Mouse (Mus musculus): ENCODE data around the gene Msh4. TPM values are rescaled to one million over a fixed set of nuclear protein-coding genes. Genes with fewer than 3 reads are reported as not detected.
A peak's percentile ranks its signal among the peaks of the same experiment; 100 is the strongest.
"Not testable (repeated sequence)": the region's sequence is repeated elsewhere in the genome, so short reads cannot be mapped to it uniquely, and the experiment has no call there.

Msh4 gene
- polyA plus RNA-seq, 1 experiment from 2014 or later, result 0.03 TPM

- in situ Hi-C loops (cut with MboI; ENCODE audit: low pct_unique_long_range_greater_than_20kb), result loop anchor here (25.0 kb wide), 2 partner anchors 1185 to 1540 kb away; partner anchors contain the start of genes Fpgt and Lrriq3
- no peak for TF ChIP-seq CTCF (IDR thresholded peaks at IDR 0.05)
- ChIA-PET CTCF (no interaction called here), POLR2A (no interaction called here)
- DNase-seq (ENCODE audit: low read depth, low spot score) (no peak), ATAC-seq (no peak)
- no peaks in the 10 kb centered on the region for H3K27me3 ChIP-seq
Measured at GRCm38 (mm10) chr3:153901904-153902303, 4.0 kb downstream of the Msh4 start.

GRCm38 (mm10) chr3:153897216-153897615, 8.7 kb downstream of the Msh4 start:
- ATAC-seq (no peak), DNase-seq (ENCODE audit: low read depth, low spot score) (no peak)
- CTCF ChIA-PET, result no interaction called here
- TF ChIP-seq CTCF (IDR thresholded peaks at IDR 0.05), result no peak
- in situ Hi-C loops (cut with MboI; ENCODE audit: low pct_unique_long_range_greater_than_20kb), result no loop called here
- POLR2A ChIA-PET, result interaction anchor here (0.8 to 2.4 kb wide), 3 partner anchors 11 to 46 kb away, joined by 3 to 5 read pairs (median 5); no protein-coding TSS in a partner anchor
- no peaks in the 10 kb centered on the region for H3K27me3 ChIP-seq

GRCm38 (mm10) chr3:153895454-153895853, 10.5 kb downstream of the Msh4 start:
- ATAC-seq, result no peak
- in situ Hi-C loops (cut with MboI; ENCODE audit: low pct_unique_long_range_greater_than_20kb), result no loop called here
- CTCF ChIA-PET, result interaction anchor here (1.2 to 1.5 kb wide), 4 partner anchors 9 to 83 kb away, joined by 3 to 4 read pairs (median 3); partner anchors contain the start of gene Rabggtb

GRCm38 (mm10) chr3:153889188-153889781, 16.7 kb downstream of the Msh4 start:
- ChIA-PET CTCF (interaction anchor here (1.2 kb wide), 1 partner anchor 1128 kb away, joined by 4 read pairs; no protein-coding TSS in a partner anchor), POLR2A (no interaction called here)
- no peak for DNase-seq (ENCODE audit: low read depth, low spot score)
- ATAC-seq, result no peak
- TF ChIP-seq CTCF (IDR thresholded peaks at IDR 0.05), result no peak
- in situ Hi-C loops (cut with MboI; ENCODE audit: low pct_unique_long_range_greater_than_20kb), result no loop called here
- no peaks in the 10 kb centered on the region for H3K27me3 ChIP-seq

More at GRCm38 (mm10) chr3:153895454-153895853, 10.5 kb downstream of the Msh4 start:
- TF ChIP-seq CTCF (IDR thresholded peaks at IDR 0.05), result no peak
- no peaks in the 10 kb centered on the region for H3K27me3 ChIP-seq
- DNase-seq (ENCODE audit: low read depth, low spot score), result no peak
- POLR2A ChIA-PET, result interaction anchor here (1.5 kb wide), 1 partner anchor 9 kb away, joined by 5 read pairs; no protein-coding TSS in a partner anchor

GRCm38 (mm10) chr3:153888141-153888540, 17.8 kb downstream of the Msh4 start:
- DNase-seq (ENCODE audit: low read depth, low spot score) (no peak), ATAC-seq (no peak)
- in situ Hi-C loops (cut with MboI; ENCODE audit: low pct_unique_long_range_greater_than_20kb), result no loop called here
- no peaks in the 10 kb centered on the region for H3K27me3 ChIP-seq
- CTCF ChIA-PET, result interaction anchor here (1.8 kb wide), 1 partner anchor 13 kb away, joined by 5 read pairs; no protein-coding TSS in a partner anchor
- POLR2A ChIA-PET, result no interaction called here
- TF ChIP-seq CTCF (IDR thresholded peaks at IDR 0.05), result no peak

GRCm38 (mm10) chr3:153886296-153886695, 19.6 kb downstream of the Msh4 start:
- ATAC-seq (peak; percentile 69), DNase-seq (ENCODE audit: low read depth, low spot score) (no peak)
- TF ChIP-seq CTCF (IDR thresholded peaks at IDR 0.05), result peak; percentile 73
- ChIA-PET CTCF (interaction anchor here (1.0 to 1.4 kb wide), 8 partner anchors 9 to 1102 kb away, joined by 3 to 6 read pairs (median 3); no protein-coding TSS in a partner anchor), POLR2A (no interaction called here)
- H3K27me3 ChIP-seq, result no peaks in the 10 kb centered on the region
- in situ Hi-C loops (cut with MboI; ENCODE audit: low pct_unique_long_range_greater_than_20kb), result no loop called here

GRCm38 (mm10) chr3:153871396-153871795, 34.5 kb downstream of the Msh4 start:
- in situ Hi-C loops (cut with MboI; ENCODE audit: low pct_unique_long_range_greater_than_20kb), result no loop called here
- ATAC-seq (no peak), DNase-seq (ENCODE audit: low read depth, low spot score) (no peak)
- POLR2A ChIA-PET, result interaction anchor here (0.6 kb wide), 1 partner anchor 25 kb away, joined by 3 read pairs; no protein-coding TSS in a partner anchor
- peaks cover 2% of the 10 kb centered on the region for H3K27me3 ChIP-seq
- CTCF ChIA-PET, result no interaction called here
- TF ChIP-seq CTCF (IDR thresholded peaks at IDR 0.05), result no peak

- ChIA-PET CTCF (interaction anchor here (0.7 to 1.3 kb wide), 8 partner anchors 8 to 207 kb away, joined by 3 to 4 read pairs (median 3); no protein-coding TSS in a partner anchor), POLR2A (no interaction called here)
- DNase-seq (ENCODE audit: low read depth, low spot score) (no peak), ATAC-seq (no peak)
- in situ Hi-C loops (cut with MboI; ENCODE audit: low pct_unique_long_range_greater_than_20kb), result no loop called here
- peak; percentile 45 for TF ChIP-seq CTCF (IDR thresholded peaks at IDR 0.05)
- no peaks in the 10 kb centered on the region for H3K27me3 ChIP-seq
Measured at GRCm38 (mm10) chr3:153867149-153868136, 38.5 kb downstream of the Msh4 start.

GRCm38 (mm10) chr3:153864636-153865429, 41.1 kb downstream of the Msh4 start:
- H3K27me3 ChIP-seq, result no peaks in the 10 kb centered on the region
- ATAC-seq (no peak), DNase-seq (ENCODE audit: low read depth, low spot score) (no peak)
- in situ Hi-C loops (cut with MboI; ENCODE audit: low pct_unique_long_range_greater_than_20kb), result no loop called here
- CTCF ChIA-PET, result interaction anchor here (1.2 kb wide), 1 partner anchor 8 kb away, joined by 3 read pairs; no protein-coding TSS in a partner anchor
- POLR2A ChIA-PET, result no interaction called here
- peak; percentile 21 for TF ChIP-seq CTCF (IDR thresholded peaks at IDR 0.05)

GRCm38 (mm10) chr3:153863816-153864215, 42.1 kb downstream of the Msh4 start:
- POLR2A ChIA-PET, result no interaction called here
- ATAC-seq, result no peak
- in situ Hi-C loops (cut with MboI; ENCODE audit: low pct_unique_long_range_greater_than_20kb), result no loop called here
- no peaks in the 10 kb centered on the region for H3K27me3 ChIP-seq
- no peak for TF ChIP-seq CTCF (IDR thresholded peaks at IDR 0.05)
- DNase-seq (ENCODE audit: low read depth, low spot score), result no peak
- CTCF ChIA-PET, result no interaction called here

GRCm38 (mm10) chr3:153860392-153860791, 45.5 kb downstream of the Msh4 start:
- in situ Hi-C loops (cut with MboI; ENCODE audit: low pct_unique_long_range_greater_than_20kb); H3K27me3 ChIP-seq; ATAC-seq; DNase-seq (ENCODE audit: low read depth, low spot score); POLR2A ChIA-PET: not testable (repeated sequence)
- CTCF ChIA-PET, result interaction anchor here (1.1 kb wide), 1 partner anchor 8 kb away, joined by 3 read pairs; no protein-coding TSS in a partner anchor
